In the genomic region with DNA sequence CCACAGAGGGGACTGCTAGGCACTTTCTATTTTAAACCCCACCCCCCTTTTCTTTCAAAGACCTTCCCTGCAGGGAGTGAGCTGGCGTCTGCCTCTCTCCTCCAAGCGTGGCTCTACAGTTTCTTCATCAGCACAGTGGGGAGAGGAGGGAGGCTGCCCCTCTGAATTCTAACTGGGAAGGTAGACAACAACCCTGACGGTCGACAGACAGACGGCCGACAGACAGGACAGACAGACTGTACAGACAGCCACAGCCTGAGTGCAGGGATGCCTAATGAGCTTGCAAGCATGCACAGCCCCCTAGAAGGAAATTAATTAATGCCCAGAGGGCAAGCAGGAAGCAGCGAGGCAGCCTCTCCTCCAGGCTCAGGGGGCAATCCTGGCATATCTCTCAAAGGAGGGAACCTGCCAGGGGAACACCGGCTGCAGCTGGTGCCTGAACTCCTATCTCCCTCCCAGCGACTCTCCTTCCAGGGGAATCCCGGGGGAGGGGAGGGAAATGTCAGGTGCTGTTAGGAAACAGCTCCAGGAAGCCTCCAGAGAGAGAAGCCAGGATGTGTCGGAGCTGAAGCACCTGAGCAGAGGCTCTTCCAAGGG, we compare ENCODE assay signal across 9 mouse cellular contexts. TPM values are rescaled to one million over a fixed set of nuclear protein-coding genes. Genes with fewer than 3 reads are reported as not detected.
DNase-seq lines count a peak whose midpoint lies in the region; ATAC-seq lines count a peak whose summit lies in the region.
"Had no signal": no experiment of that assay in that cellular context is flagged by ENCODE, and none has a peak within 500 bp of the region (broad histone marks: within the 10 kb centered on the region; RNA-seq: fewer than 3 reads in every experiment).

No protein-coding gene starts in this region.

- peaks cover 27 to 53% of the 10 kb centered on the region in 2 experiments for H3K4me1 ChIP-seq in heart, embryonic 14.5 days (ENCODE audit: control insufficient read depth in 2 of 2, insufficient read depth in 2 of 2, low read length in 2 of 2)
- peaks cover 46% of the 10 kb centered on the region for H3K4me1 ChIP-seq in hindbrain, embryonic 12.5 days
- H3K4me1 ChIP-seq in midbrain, embryonic 15.5 days = peaks cover 35% of the 10 kb centered on the region

- WGBS in heart, embryonic 14.5 days = 1% methylated on average over 11 of the region's 11 CpGs
- WGBS in hindbrain, embryonic 12.5 days = under 1% methylated on average over 11 of the region's 11 CpGs
- 4% methylated on average over 11 of the region's 11 CpGs for WGBS in midbrain, embryonic 15.5 days

- no peak; the same call in 1 of the 2 replicates for ATAC-seq in heart, embryonic 14.5 days (ENCODE audit: insufficient number of reproducible peaks, insufficient read depth, low FRiP score, low read depth)
- ATAC-seq in hindbrain, embryonic 12.5 days (ENCODE audit: low FRiP score) = peak; percentile 47
- ATAC-seq in midbrain, embryonic 15.5 days (replicated peaks) = peak; percentile 79

- peak overlapping the region; percentile 53 for H3K4me2 ChIP-seq in heart, embryonic 14.5 days (ENCODE audit: low read length)
- H3K4me2 ChIP-seq in hindbrain, embryonic 12.5 days (replicated peaks) = peak overlapping the region; percentile 48
- peak overlapping the region; percentile 42 for H3K4me2 ChIP-seq in midbrain, embryonic 15.5 days

- 0 out of 4 replicates have a peak overlapping the region, but pooled peaks of 1 of the 2 experiments have one; percentile 3 for H3K4me3 ChIP-seq in heart, embryonic 14.5 days (ENCODE audit: control insufficient read depth in 1 of 2, insufficient read depth in 1 of 2, low read depth in 1 of 2, low read length in 2 of 2)
- peak overlapping the region; percentile 2; the same call in 1 of the 2 replicates for H3K4me3 ChIP-seq in hindbrain, embryonic 12.5 days
- H3K4me3 ChIP-seq in midbrain, embryonic 15.5 days = peak overlapping the region; percentile 10; the same call in 1 of the 2 replicates

- peak overlapping the region; percentile 53 for H3K9ac ChIP-seq in heart, embryonic 14.5 days (ENCODE audit: low read length)
- peak overlapping the region; percentile 20; the same call in 1 of the 2 replicates for H3K9ac ChIP-seq in hindbrain, embryonic 12.5 days
- peak overlapping the region; percentile 38 for H3K9ac ChIP-seq in midbrain, embryonic 15.5 days

- DNase-seq in heart, adult 9 months (ENCODE audit: low spot score in 2 of 2) = no peak
- DNase-seq in embryo, embryonic 11 days = peak; percentile 61
- DNase-seq in B cell, adult 2 months = no peak
- DNase-seq in lung, postnatal 10 days = no peak
- no peak for DNase-seq in right cerebral cortex, postnatal 36 days (ENCODE audit: low spot score in 2 of 2)
- DNase-seq: kidney, adult 18-20 months had no signal

- peak overlapping the region; percentile 35 to 50 for H3K27ac ChIP-seq in heart, embryonic 14.5 days (replicated peaks in 1 of 2; ENCODE audit: control insufficient read depth in 1 of 2, insufficient read depth in 1 of 2, low read depth in 2 of 2, low read length in 2 of 2)
- peak overlapping the region; percentile 94 for H3K27ac ChIP-seq in hindbrain, embryonic 12.5 days
- H3K27ac ChIP-seq in midbrain, embryonic 15.5 days = peak overlapping the region; percentile 83

- no peaks in the 10 kb centered on the region for H3K9me3 ChIP-seq in heart, embryonic 14.5 days (ENCODE audit: control insufficient read depth, low read length)
- H3K9me3 ChIP-seq in hindbrain, embryonic 12.5 days (replicated peaks) = no peaks in the 10 kb centered on the region
- H3K9me3 ChIP-seq in midbrain, embryonic 15.5 days = no peaks in the 10 kb centered on the region

- H3K36me3 ChIP-seq in heart, embryonic 14.5 days (ENCODE audit: control insufficient read depth, insufficient read depth, low read length) = peaks cover 6% of the 10 kb centered on the region; the same call in 1 of the 2 replicates
- no peaks in the 10 kb centered on the region for H3K36me3 ChIP-seq in hindbrain, embryonic 12.5 days
- no peaks in the 10 kb centered on the region for H3K36me3 ChIP-seq in midbrain, embryonic 15.5 days (replicated peaks)

- no peaks in the 10 kb centered on the region for H3K27me3 ChIP-seq in heart, embryonic 14.5 days (ENCODE audit: control insufficient read depth, insufficient read depth, low read length)
- H3K27me3 ChIP-seq in hindbrain, embryonic 12.5 days = no peaks in the 10 kb centered on the region
- no peaks in the 10 kb centered on the region for H3K27me3 ChIP-seq in midbrain, embryonic 15.5 days (replicated peaks)

RNA-seq across cellular contexts. Expression of a gene that starts 18.0 kb away (rescaled TPM):
- 19.4 and 21.2 TPM in 2 replicates for polyA plus RNA-seq in heart, embryonic 14.5 days (2014; fragmentation: Nextera tagmentation; extraction: Ambion mirVana)
- 18.0 and 19.1 TPM in 2 replicates for polyA plus RNA-seq in hindbrain, embryonic 12.5 days (2016; fragmentation: Nextera tagmentation; extraction: Ambion mirVana)
- 12.1 and 12.4 TPM in 2 replicates for polyA plus RNA-seq in midbrain, embryonic 15.5 days (2015; fragmentation: Nextera tagmentation; extraction: Ambion mirVana)

RNA-seq across cellular contexts. Expression of a gene that starts 18.1 kb away (rescaled TPM):
- 55.9 and 56.7 TPM in 2 replicates for polyA plus RNA-seq in heart, embryonic 14.5 days (2014; fragmentation: Nextera tagmentation; extraction: Ambion mirVana)
- polyA plus RNA-seq in hindbrain, embryonic 12.5 days (2016; fragmentation: Nextera tagmentation; extraction: Ambion mirVana) = 34.5 and 38.7 TPM in 2 replicates
- 21.6 and 23.3 TPM in 2 replicates for polyA plus RNA-seq in midbrain, embryonic 15.5 days (2015; fragmentation: Nextera tagmentation; extraction: Ambion mirVana)

RNA-seq across cellular contexts. Expression of a gene that starts 56.0 kb away (rescaled TPM):
- 3.7 and 4.2 TPM in 2 replicates for polyA plus RNA-seq in heart, embryonic 14.5 days (2014; fragmentation: Nextera tagmentation; extraction: Ambion mirVana)
- polyA plus RNA-seq in hindbrain, embryonic 12.5 days (2016; fragmentation: Nextera tagmentation; extraction: Ambion mirVana) = 10.8 and 14.3 TPM in 2 replicates
- 35.8 and 38.8 TPM in 2 replicates for polyA plus RNA-seq in midbrain, embryonic 15.5 days (2015; fragmentation: Nextera tagmentation; extraction: Ambion mirVana)

Comparison
In these comparisons a context has a peak if more than half of its experiments do, and no peak if none do; other contexts are left out.
1. H3K27ac ChIP-seq: peak in every context shown above with its lines; median percentile 94 in hindbrain, embryonic 12.5 days; 83 in midbrain, embryonic 15.5 days; 42 in heart, embryonic 14.5 days.